9 mouse cellular contexts compared by ENCODE assay signal in genomic region chr8:120686051-120686450, GRCm38 (mm10). TPM values are rescaled to one million over a fixed set of nuclear protein-coding genes. Genes with fewer than 3 reads are reported as not detected.
DNase-seq lines count a peak whose midpoint lies in the region; ATAC-seq lines count a peak whose summit lies in the region.
"Had no signal": no experiment of that assay in that cellular context is flagged by ENCODE, and none has a peak within 500 bp of the region (broad histone marks: within the 10 kb centered on the region; RNA-seq: fewer than 3 reads in every experiment).

No protein-coding gene starts in this region.

- H3K4me1 ChIP-seq in embryonic facial prominence, embryonic 14.5 days (ENCODE audit: control insufficient read depth, insufficient read depth, low read length), result peaks cover 9% of the 10 kb centered on the region; the same call in 1 of the 2 replicates
- H3K4me1 ChIP-seq in lung, embryonic 16.5 days (replicated peaks; ENCODE audit: control insufficient read depth, insufficient read depth, low read length), result peaks cover 5% of the 10 kb centered on the region; the same call in 1 of the 2 replicates
- no peaks in the 10 kb centered on the region for H3K4me1 ChIP-seq in hindbrain, embryonic 11.5 days (replicated peaks; ENCODE audit: control insufficient read depth, insufficient read depth, low read length)
- no peaks in the 10 kb centered on the region for H3K4me1 ChIP-seq in forebrain, embryonic 13.5 days

- peak; percentile 73 for DNase-seq in layer of hippocampus, adult 11-12 months (ENCODE audit: low spot score)
- DNase-seq in layer of hippocampus, postnatal 25 days (ENCODE audit: extremely low spot score in 1 of 2, low spot score in 1 of 2), result no peak
- peak; percentile 39 to 68 for DNase-seq in adrenal gland, postnatal 36 days
- no peak for DNase-seq in embryonic facial prominence, embryonic 14.5 days (ENCODE audit: low spot score)
- no peak for DNase-seq in hindbrain, embryonic 11.5 days (ENCODE audit: low spot score)
- DNase-seq in yolk sac, embryonic 10.5 days (ENCODE audit: low spot score), result no peak

- H3K27ac ChIP-seq in embryonic facial prominence, embryonic 14.5 days (replicated peaks; ENCODE audit: low read depth, low read length), result peak overlapping the region; percentile 67
- no peak overlapping the region for H3K27ac ChIP-seq in lung, embryonic 16.5 days (ENCODE audit: low read length)
- H3K27ac ChIP-seq in hindbrain, embryonic 11.5 days (ENCODE audit: low read depth, low read length), result no peak overlapping the region
- H3K27ac ChIP-seq in forebrain, embryonic 13.5 days, result no peak overlapping the region

- WGBS in embryonic facial prominence, embryonic 14.5 days, result 71% methylated on average over 13 of the region's 13 CpGs
- 80% methylated on average over 13 of the region's 13 CpGs for WGBS in lung, embryonic 16.5 days
- WGBS in hindbrain, embryonic 11.5 days, result 81% methylated on average over 13 of the region's 13 CpGs
- WGBS in forebrain, embryonic 13.5 days, result 80% methylated on average over 13 of the region's 13 CpGs

- no peak overlapping the region for H3K9ac ChIP-seq in embryonic facial prominence, embryonic 14.5 days (ENCODE audit: low read depth, low read length)
- H3K9ac ChIP-seq in lung, embryonic 16.5 days (ENCODE audit: low read length), result no peak overlapping the region
- H3K9ac ChIP-seq in hindbrain, embryonic 11.5 days (ENCODE audit: low read depth, low read length), result no peak overlapping the region
- no peak overlapping the region for H3K9ac ChIP-seq in forebrain, embryonic 13.5 days

- no peaks in the 10 kb centered on the region for H3K27me3 ChIP-seq in embryonic facial prominence, embryonic 14.5 days (replicated peaks; ENCODE audit: control insufficient read depth, insufficient read depth, low read length)
- H3K27me3 ChIP-seq in lung, embryonic 16.5 days (ENCODE audit: control insufficient read depth, insufficient read depth, low read depth, low read length), result peaks cover 13% of the 10 kb centered on the region
- no peaks in the 10 kb centered on the region for H3K27me3 ChIP-seq in hindbrain, embryonic 11.5 days (ENCODE audit: control insufficient read depth, insufficient read depth, low read length)
- peaks cover 3% of the 10 kb centered on the region; the same call in 1 of the 2 replicates for H3K27me3 ChIP-seq in forebrain, embryonic 13.5 days

- no peak for ATAC-seq in embryonic facial prominence, embryonic 14.5 days (ENCODE audit: low read depth)
- peak; percentile 10; the same call in 1 of the 2 replicates for ATAC-seq in lung, embryonic 16.5 days (ENCODE audit: low read depth)
- no peak for ATAC-seq in hindbrain, embryonic 11.5 days (ENCODE audit: low FRiP score)
- no peak for ATAC-seq in forebrain, embryonic 13.5 days

- no peak overlapping the region for H3K4me2 ChIP-seq in embryonic facial prominence, embryonic 14.5 days (ENCODE audit: low read depth, low read length)
- H3K4me2 ChIP-seq in lung, embryonic 16.5 days (ENCODE audit: low read depth, low read length), result no peak overlapping the region
- no peak overlapping the region for H3K4me2 ChIP-seq in hindbrain, embryonic 11.5 days (replicated peaks; ENCODE audit: low read depth, low read length)
- no peak overlapping the region for H3K4me2 ChIP-seq in forebrain, embryonic 13.5 days

- no peaks in the 10 kb centered on the region for H3K9me3 ChIP-seq in embryonic facial prominence, embryonic 14.5 days (ENCODE audit: control insufficient read depth, low read length)
- H3K9me3 ChIP-seq in lung, embryonic 16.5 days (ENCODE audit: control insufficient read depth, low read length), result no peaks in the 10 kb centered on the region
- H3K9me3 ChIP-seq in hindbrain, embryonic 11.5 days (ENCODE audit: control insufficient read depth, low read length), result no peaks in the 10 kb centered on the region
- no peaks in the 10 kb centered on the region for H3K9me3 ChIP-seq in forebrain, embryonic 13.5 days (replicated peaks)

- H3K4me3 ChIP-seq in embryonic facial prominence, embryonic 14.5 days (ENCODE audit: low read depth, low read length), result no peak overlapping the region
- no peak overlapping the region for H3K4me3 ChIP-seq in lung, embryonic 16.5 days (ENCODE audit: low read length)
- H3K4me3 ChIP-seq in hindbrain, embryonic 11.5 days (ENCODE audit: low read depth, low read length), result no peak overlapping the region
- H3K4me3 ChIP-seq in forebrain, embryonic 13.5 days, result no peak overlapping the region
- H3K4me3 ChIP-seq: myocyte had no signal

- H3K36me3 ChIP-seq in embryonic facial prominence, embryonic 14.5 days (ENCODE audit: control insufficient read depth, insufficient read depth, low read length), result no peaks in the 10 kb centered on the region
- H3K36me3 ChIP-seq in lung, embryonic 16.5 days (ENCODE audit: control insufficient read depth, insufficient read depth, low read length), result no peaks in the 10 kb centered on the region
- no peaks in the 10 kb centered on the region for H3K36me3 ChIP-seq in hindbrain, embryonic 11.5 days (ENCODE audit: control insufficient read depth, insufficient read depth, low read length)
- no peaks in the 10 kb centered on the region for H3K36me3 ChIP-seq in forebrain, embryonic 13.5 days (ENCODE audit: poor library complexity, severe bottlenecking)

RNA-seq across cellular contexts. Expression of gene Emc8, which starts 17.7 kb away (rescaled TPM):
- 10 to 100 TPM; 73.4 to 89.1 TPM for total RNA-seq in layer of hippocampus, postnatal 25 days (2021)
- total RNA-seq in adrenal gland, postnatal 36 days (2021), result 100 to 1,000 TPM; 104 to 144 TPM
- 221 and 243 TPM in 2 replicates for polyA plus RNA-seq in embryonic facial prominence, embryonic 14.5 days (2014; fragmentation: Nextera tagmentation; extraction: Ambion mirVana)
- polyA plus RNA-seq in lung, embryonic 16.5 days (2015; fragmentation: Nextera tagmentation; extraction: Ambion mirVana), result 237 and 248 TPM in 2 replicates
- polyA plus RNA-seq in hindbrain, embryonic 11.5 days (2014; fragmentation: Nextera tagmentation; extraction: Ambion mirVana), result 273 and 276 TPM in 2 replicates
- polyA plus RNA-seq in forebrain, embryonic 13.5 days (2015; fragmentation: Nextera tagmentation; extraction: Ambion mirVana), result 221 and 234 TPM in 2 replicates

RNA-seq across cellular contexts. Expression of gene Cox4i1, which starts 18.0 kb away (rescaled TPM):
- total RNA-seq in layer of hippocampus, postnatal 25 days (2021), result 1,000 to 10,000 TPM; 1,090 to 1,232 TPM
- 1,000 to 10,000 TPM; 1,531 to 1,538 TPM for total RNA-seq in adrenal gland, postnatal 36 days (2021)
- polyA plus RNA-seq in embryonic facial prominence, embryonic 14.5 days (2014; fragmentation: Nextera tagmentation; extraction: Ambion mirVana), result 977 and 1,053 TPM in 2 replicates
- 1,058 and 1,114 TPM in 2 replicates for polyA plus RNA-seq in lung, embryonic 16.5 days (2015; fragmentation: Nextera tagmentation; extraction: Ambion mirVana)
- polyA plus RNA-seq in hindbrain, embryonic 11.5 days (2014; fragmentation: Nextera tagmentation; extraction: Ambion mirVana), result 977 and 997 TPM in 2 replicates
- polyA plus RNA-seq in forebrain, embryonic 13.5 days (2015; fragmentation: Nextera tagmentation; extraction: Ambion mirVana), result 996 and 1,069 TPM in 2 replicates

RNA-seq across cellular contexts. Expression of gene Gm27021, which starts 18.2 kb away (rescaled TPM):
- total RNA-seq in layer of hippocampus, postnatal 25 days (2021), result not detected
- under 1 TPM in 1 of 2 experiments, not detected in 1; 0.53 TPM for total RNA-seq in adrenal gland, postnatal 36 days (2021)
- polyA plus RNA-seq in embryonic facial prominence, embryonic 14.5 days (2014; fragmentation: Nextera tagmentation; extraction: Ambion mirVana), result 2.7 and 3.3 TPM in 2 replicates
- 2.5 and 3.2 TPM in 2 replicates for polyA plus RNA-seq in lung, embryonic 16.5 days (2015; fragmentation: Nextera tagmentation; extraction: Ambion mirVana)
- 2.6 and 3.1 TPM in 2 replicates for polyA plus RNA-seq in hindbrain, embryonic 11.5 days (2014; fragmentation: Nextera tagmentation; extraction: Ambion mirVana)
- 3.9 and 4.4 TPM in 2 replicates for polyA plus RNA-seq in forebrain, embryonic 13.5 days (2015; fragmentation: Nextera tagmentation; extraction: Ambion mirVana)

RNA-seq across cellular contexts. Expression of gene 1190005I06Rik, which starts 38.6 kb away (rescaled TPM):
- total RNA-seq in layer of hippocampus, postnatal 25 days (2021), result 10 to 100 TPM; 15.2 to 15.9 TPM
- 10 to 100 TPM; 16.7 to 19.7 TPM for total RNA-seq in adrenal gland, postnatal 36 days (2021)
- 6.9 and 7.4 TPM in 2 replicates for polyA plus RNA-seq in embryonic facial prominence, embryonic 14.5 days (2014; fragmentation: Nextera tagmentation; extraction: Ambion mirVana)
- polyA plus RNA-seq in lung, embryonic 16.5 days (2015; fragmentation: Nextera tagmentation; extraction: Ambion mirVana), result 4.5 and 5.4 TPM in 2 replicates
- 2.4 and 3.7 TPM in 2 replicates for polyA plus RNA-seq in hindbrain, embryonic 11.5 days (2014; fragmentation: Nextera tagmentation; extraction: Ambion mirVana)
- 3.7 and 4.5 TPM in 2 replicates for polyA plus RNA-seq in forebrain, embryonic 13.5 days (2015; fragmentation: Nextera tagmentation; extraction: Ambion mirVana)

RNA-seq across cellular contexts. Expression of gene Irf8, which starts 50.1 kb away (rescaled TPM):
- 1 to 10 TPM; 4.1 to 4.2 TPM for total RNA-seq in layer of hippocampus, postnatal 25 days (2021)
- total RNA-seq in adrenal gland, postnatal 36 days (2021), result 10 to 100 TPM in 1 of 2 experiments, 1 to 10 TPM in 1; 9.8 to 44.7 TPM
- polyA plus RNA-seq in embryonic facial prominence, embryonic 14.5 days (2014; fragmentation: Nextera tagmentation; extraction: Ambion mirVana), result 7.4 and 8.9 TPM in 2 replicates
- 19.1 and 22.5 TPM in 2 replicates for polyA plus RNA-seq in lung, embryonic 16.5 days (2015; fragmentation: Nextera tagmentation; extraction: Ambion mirVana)
- 3.6 and 3.9 TPM in 2 replicates for polyA plus RNA-seq in hindbrain, embryonic 11.5 days (2014; fragmentation: Nextera tagmentation; extraction: Ambion mirVana)
- polyA plus RNA-seq in forebrain, embryonic 13.5 days (2015; fragmentation: Nextera tagmentation; extraction: Ambion mirVana), result 2.7 TPM in 2 replicates
- polyA plus RNA-seq: myocyte had no signal

Comparison
In these comparisons a context has a peak if more than half of its experiments do, and no peak if none do; other contexts are left out.
1. DNase-seq: peak in layer of hippocampus, adult 11-12 months (single experiment) and adrenal gland, postnatal 36 days (2 of 2); none in layer of hippocampus, postnatal 25 days (0 of 2), embryonic facial prominence, embryonic 14.5 days (single experiment), hindbrain, embryonic 11.5 days (single experiment) and yolk sac, embryonic 10.5 days (single experiment).